Mouse (Mus musculus) heart, adult 2 months (tissue): ENCODE data around the gene Zkscan5. TPM values are rescaled to one million over a fixed set of nuclear protein-coding genes. Genes with fewer than 3 reads are reported as not detected.

Source experiments
- DNase-seq, 2 experiments: peaks; one replicate each; pipeline ENCODE4 v3.0.0; 2021
- H3K27ac ChIP-seq: fragments of 200-600 bp; 2 replicates; pipeline ENCODE4 v1.8.1; 2022
- H3K27me3 ChIP-seq: fragments of 200-500 bp; 2 replicates; pipeline ENCODE4 v1.6.1; 2012; ENCODE audit warnings: mild to moderate bottlenecking, low read length, inconsistent platforms, mixed read lengths; ENCODE audit not compliant: control insufficient read depth, insufficient read depth
- H3K36me3 ChIP-seq: fragments of 200-500 bp; 2 replicates; pipeline ENCODE4 v1.6.1; 2012; ENCODE audit warnings: low read length, inconsistent platforms; ENCODE audit not compliant: control insufficient read depth, insufficient read depth
- H3K4me1 ChIP-seq: fragments of 200-500 bp; 2 replicates; pipeline ENCODE4 v1.6.1; 2011; ENCODE audit warnings: low read length; ENCODE audit not compliant: control insufficient read depth, insufficient read depth
- H3K4me3 ChIP-seq: fragments of 200-600 bp; 2 replicates; pipeline ENCODE4 v1.8.1; 2022
- H3K79me2 ChIP-seq: fragments of 200-500 bp; replicated peaks from 2 replicates; pipeline ENCODE4 v1.6.1; 2012; ENCODE audit warnings: mild to moderate bottlenecking, inconsistent platforms, low read length, moderate library complexity, mixed read lengths; ENCODE audit not compliant: control insufficient read depth, insufficient read depth
- H3K9ac ChIP-seq: fragments of 200-500 bp; 2 replicates; pipeline ENCODE4 v1.6.1; 2012; ENCODE audit warnings: low read depth, mild to moderate bottlenecking, control low read depth, inconsistent platforms, low read length, mixed read lengths
- CTCF ChIP-seq: fragments of 200-600 bp; IDR thresholded peaks from 2 replicates; pipeline ENCODE4 v1.8.1; 2022; ENCODE audit warnings: antibody characterized with exemption, mild to moderate bottlenecking, moderate library complexity
- EP300 ChIP-seq: fragments of 200-500 bp; IDR thresholded peaks from 2 replicates; pipeline ENCODE4 v1.6.1; 2011; ENCODE audit warnings: low read depth, low read length, control low read depth; ENCODE audit not compliant: insufficient read depth
- POLR2A ChIP-seq: fragments of 200-500 bp; IDR thresholded peaks from 2 replicates; pipeline ENCODE4 v1.6.1; 2011; ENCODE audit warnings: mild to moderate bottlenecking, low read depth, low read length, control low read depth; ENCODE audit not compliant: insufficient read depth
- WGBS: fragments of 180-500 bp; shearing (Covaris S2); methylation state at CpG from one replicate; pipeline ENCODE4 v1.1.7; 2018; 5-methylcytosine and 5-hydroxymethylcytosine counted together
- intact Hi-C: fragments of 180-260 bp; cut with DNase I; formaldehyde crosslinking; loops from one replicate; pipeline ENCODE4 v1.15.1; 2025
- polyA plus RNA-seq: library from polyadenylated mRNA; depleted of rRNA; stranded (reverse); fragments of >200 nt; gene quantifications from 2 replicates; pipeline ENCODE4 v1.2.3, GENCODE M21; 2012
- total RNA-seq, 2 experiments: library from RNA; stranded (reverse); gene quantifications; 2 replicates each; pipeline ENCODE4 v1.2.3; 2021

Zkscan5 gene
- total and polyA plus RNA-seq, 3 experiments, result 3.9 to 10.6 (median 9.7) TPM

GRCm38 (mm10) chr5:145191962-145192361 is 12.4 kb upstream of the Zkscan5 start, which contains the start of gene Atp5j2:
TSS of gene Atp5j2 (minus strand) at chr5:145192062.
- H3K36me3 ChIP-seq, result peaks cover 14% of the 10 kb centered on the region
- WGBS, result 91% methylated on average over 2 of the region's 2 CpGs
- peak within 1 kb of the TSS; percentile 94 for H3K27ac ChIP-seq
- H3K4me1 ChIP-seq, result peaks cover 9% of the 10 kb centered on the region
- no peak for DNase-seq
- peak within 1 kb of the TSS; percentile 80 for H3K9ac ChIP-seq
- intact Hi-C loops, result loop anchor here (1.0 to 2.0 kb wide), 3 partner anchors 12 to 39 kb away; partner anchors contain the start of genes Cpsf4, Ptcd1, Zfp655 and Zkscan5
- no peaks in the 10 kb centered on the region for H3K27me3 ChIP-seq
- TF ChIP-seq EP300 (no peak), POLR2A (no peak), CTCF (no peak)
- peaks cover 6% of the 10 kb centered on the region for H3K79me2 ChIP-seq
- H3K4me3 ChIP-seq, result peak within 1 kb of the TSS; percentile 79

GRCm38 (mm10) chr5:145200387-145200786 is 4.0 kb upstream of the Zkscan5 start:
- WGBS, result 68% methylated on average over 7 of the region's 7 CpGs
- intact Hi-C loops, result loop anchor here (2.0 to 5.0 kb wide), 2 partner anchors 60 to 82 kb away; partner anchors contain the start of genes Bud31, Pdap1 and Zscan25

GRCm38 (mm10) chr5:145201321-145201991 is 2.9 kb upstream of the Zkscan5 start, which contains the start of gene Zkscan14:
TSS of gene Zkscan14 (minus strand) at chr5:145201868.
- DNase-seq, result peak; percentile 79 to 84
- TF ChIP-seq CTCF (no peak), EP300 (0 out of 2 replicates have a peak, but pooled peaks have one; percentile 36), POLR2A (peak; percentile 88)
- WGBS, result 1% methylated on average over 37 of the region's 37 CpGs
- peak within 1 kb of the TSS; percentile 91 for H3K4me3 ChIP-seq
- H3K9ac ChIP-seq, result peak within 1 kb of the TSS; percentile 83
- no peaks in the 10 kb centered on the region for H3K27me3 ChIP-seq
- intact Hi-C loops, result loop anchor here (2.0 to 5.0 kb wide), 2 partner anchors 61 to 81 kb away; partner anchors contain the start of genes Bud31, Pdap1 and Zscan25
- no peaks in the 10 kb centered on the region for H3K79me2 ChIP-seq
- H3K36me3 ChIP-seq, result peaks cover 5% of the 10 kb centered on the region; the same call in 1 of the 2 replicates
- H3K4me1 ChIP-seq, result peaks cover 8% of the 10 kb centered on the region
- peak within 1 kb of the TSS; percentile 92 for H3K27ac ChIP-seq

More at GRCm38 (mm10) chr5:145200387-145200786, 4.0 kb upstream of the Zkscan5 start:
- H3K4me1 ChIP-seq, result peaks cover 4% of the 10 kb centered on the region
- H3K9ac ChIP-seq, result no peak overlapping the region
- no peaks in the 10 kb centered on the region for H3K79me2 ChIP-seq
- peaks cover 5% of the 10 kb centered on the region; the same call in 1 of the 2 replicates for H3K36me3 ChIP-seq
- no peak for DNase-seq
- no peak for TF ChIP-seq POLR2A
- no peak for TF ChIP-seq EP300
- no peak for TF ChIP-seq CTCF
- H3K27me3 ChIP-seq, result no peaks in the 10 kb centered on the region
- peak overlapping the region; percentile 91 for H3K4me3 ChIP-seq
- H3K27ac ChIP-seq, result no peak overlapping the region

GRCm38 (mm10) chr5:145202446-145202845 is 1.9 kb upstream of the Zkscan5 start:
- Histone ChIP-seq H3K36me3 (peaks cover 5% of the 10 kb centered on the region; the same call in 1 of the 2 replicates), H3K4me1 (peaks cover 8% of the 10 kb centered on the region), H3K4me3 (no peak overlapping the region), H3K79me2 (peaks cover 2% of the 10 kb centered on the region; the same call in 1 of the 2 replicates), H3K9ac (no peak overlapping the region), H3K27me3 (no peaks in the 10 kb centered on the region), H3K27ac (no peak overlapping the region)
- WGBS, result 47% methylated on average over 3 of the region's 3 CpGs
- DNase-seq, result no peak
- TF ChIP-seq CTCF, result no peak
- no peak for TF ChIP-seq EP300
- TF ChIP-seq POLR2A, result no peak
- intact Hi-C loops, result loop anchor here (5.0 kb wide), 1 partner anchor 80 kb away; the partner anchor contains the start of gene Zscan25

- no peak for TF ChIP-seq EP300
- no peak for TF ChIP-seq CTCF
- no peak for TF ChIP-seq POLR2A
- peak overlapping the region; percentile 91 for H3K27ac ChIP-seq
- H3K9ac ChIP-seq, result peak overlapping the region; percentile 46
- peaks cover 5% of the 10 kb centered on the region; the same call in 1 of the 2 replicates for H3K36me3 ChIP-seq
- peak overlapping the region; percentile 72 for H3K4me3 ChIP-seq
- H3K27me3 ChIP-seq, result no peaks in the 10 kb centered on the region
- intact Hi-C loops, result no loop called here
- DNase-seq, result no peak
- H3K79me2 ChIP-seq, result peaks cover 2% of the 10 kb centered on the region; the same call in 1 of the 2 replicates
- 6% methylated on average over 9 of the region's 9 CpGs for WGBS
- H3K4me1 ChIP-seq, result peaks cover 8% of the 10 kb centered on the region
Observed at GRCm38 (mm10) chr5:145205041-145205440, 679 bp downstream of the Zkscan5 start.
